Mouse (Mus musculus) bone marrow macrophage, adult 2 months (primary cell): ENCODE results near the gene Tmem50b. TPM values are rescaled to one million over a fixed set of nuclear protein-coding genes. Genes with fewer than 3 reads are reported as not detected.

Experiments
- H3K27ac ChIP-seq: 2 replicates; pipeline ENCODE4 v1.5.1; 2012; ENCODE audit warnings: low read depth, low read length; ENCODE audit not compliant: insufficient read depth
- H3K4me1 ChIP-seq: 2 replicates; pipeline ENCODE4 v1.6.1; 2012; ENCODE audit warnings: low read length; ENCODE audit not compliant: control insufficient read depth, insufficient read depth
- H3K4me3 ChIP-seq: 2 replicates; pipeline ENCODE4 v1.5.1; 2012; ENCODE audit warnings: mild to moderate bottlenecking, low read length, moderate library complexity; ENCODE audit not compliant: insufficient read depth
- CTCF ChIP-seq: IDR thresholded peaks from 2 replicates; pipeline ENCODE4 v1.5.1; 2012; ENCODE audit warnings: low read depth, mild to moderate bottlenecking, low read length, moderate library complexity
- POLR2A ChIP-seq: IDR thresholded peaks from 2 replicates; pipeline ENCODE4 v1.6.1; 2012; ENCODE audit warnings: mild to moderate bottlenecking, low read depth, low read length, borderline replicate concordance
- polyA plus RNA-seq: library from polyadenylated mRNA; stranded (reverse); fragments of >200 nt; gene quantifications from 2 replicates; pipeline ENCODE4 v1.2.4, GENCODE M21; 2012; ENCODE audit not compliant: missing spikeins, insufficient read depth, insufficient read length

The Tmem50b gene
- polyA plus RNA-seq, 1 experiment = 80.3 TPM

DNA sequence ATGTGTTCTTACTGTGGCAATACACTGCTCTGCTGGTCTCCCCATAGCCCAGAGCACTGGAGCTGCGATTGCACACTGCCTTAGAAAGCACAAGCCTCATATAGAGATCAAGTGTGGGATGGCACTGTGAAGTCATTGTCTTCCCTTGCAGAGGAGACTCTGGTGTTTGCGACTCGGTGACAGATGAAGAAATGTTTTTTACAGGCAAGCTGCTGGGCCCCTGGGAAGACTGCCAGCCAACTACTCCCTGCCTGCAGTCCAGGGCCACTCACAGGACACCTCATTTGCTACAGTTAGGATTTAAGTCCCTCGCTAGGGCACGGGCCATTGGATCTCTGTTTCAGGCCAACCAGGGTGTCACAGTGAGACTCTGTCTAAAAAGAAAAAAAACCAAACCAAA is 34.8 kb upstream of the Tmem50b start:
- Histone ChIP-seq H3K4me3 (no peak overlapping the region), H3K27ac (no peak overlapping the region), H3K4me1 (peaks cover 17% of the 10 kb centered on the region)
- TF ChIP-seq CTCF = no peak
- no peak for TF ChIP-seq POLR2A

DNA sequence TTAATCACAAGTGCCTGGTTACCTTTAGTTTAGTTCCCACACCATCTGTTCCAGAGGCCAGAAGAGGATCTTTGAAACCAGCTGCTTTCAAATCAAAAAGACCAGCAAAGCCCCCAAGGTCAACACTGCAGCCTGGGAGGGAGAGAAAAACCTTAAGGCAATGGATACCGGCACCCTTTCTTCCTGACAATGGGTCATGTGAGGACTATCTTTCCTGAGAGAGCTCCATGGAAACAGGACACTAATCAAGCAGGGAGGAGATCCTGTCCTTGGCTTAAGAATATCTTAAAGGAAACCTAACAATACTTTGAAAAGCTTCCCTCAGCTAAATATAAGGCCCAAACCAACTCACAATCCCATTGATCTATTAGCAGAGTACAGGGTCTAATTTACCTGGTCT is 33.0 kb upstream of the Tmem50b start:
- H3K27ac ChIP-seq = no peak overlapping the region
- no peak for TF ChIP-seq POLR2A
- TF ChIP-seq CTCF = no peak
- peaks cover 17% of the 10 kb centered on the region for H3K4me1 ChIP-seq
- no peak overlapping the region for H3K4me3 ChIP-seq

DNA sequence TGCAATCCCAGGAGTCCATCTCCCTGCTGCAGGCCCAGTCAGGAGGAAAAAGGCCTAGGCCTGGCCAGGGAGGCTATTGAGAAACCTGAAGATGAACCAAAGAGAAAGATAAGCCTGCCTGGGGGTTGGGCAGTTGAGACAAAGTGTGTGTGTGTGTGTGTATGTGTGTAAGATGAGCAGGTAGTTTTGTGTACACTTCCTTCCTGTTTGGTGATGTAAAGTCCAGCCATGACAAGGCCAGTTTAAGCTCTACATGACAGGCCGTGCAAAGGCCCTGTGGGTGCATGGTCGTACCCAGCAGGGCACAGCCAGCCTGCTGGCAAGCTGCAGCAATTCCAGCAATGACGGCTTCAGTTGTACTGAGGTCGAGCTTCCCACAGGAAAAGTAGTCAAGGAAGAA is 32.1 kb upstream of the Tmem50b start:
- Histone ChIP-seq H3K4me1 (peaks cover 17% of the 10 kb centered on the region), H3K27ac (no peak overlapping the region), H3K4me3 (no peak overlapping the region)
- TF ChIP-seq POLR2A (no peak), CTCF (no peak)

DNA sequence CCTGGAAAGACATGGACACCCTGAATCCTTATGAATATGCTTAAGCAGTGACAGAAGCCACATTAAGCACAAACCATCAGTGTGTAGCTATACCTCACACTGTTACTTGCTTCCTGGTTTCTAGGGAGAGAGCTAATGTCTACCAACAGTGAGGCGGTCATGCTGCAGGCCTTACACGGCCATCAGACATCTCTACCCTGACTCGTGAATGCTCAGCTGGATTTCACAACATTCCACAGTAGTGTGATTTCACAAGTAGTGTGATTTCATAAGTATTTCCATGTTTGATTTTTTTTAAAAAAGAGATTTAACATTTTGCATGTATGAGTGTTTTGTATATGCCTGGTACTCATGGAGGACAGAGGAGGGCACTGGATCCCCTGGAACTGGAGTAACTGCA is 31.1 kb upstream of the Tmem50b start:
- TF ChIP-seq POLR2A (no peak), CTCF (no peak)
- Histone ChIP-seq H3K4me1 (peaks cover 17% of the 10 kb centered on the region), H3K4me3 (no peak overlapping the region), H3K27ac (no peak overlapping the region)

DNA sequence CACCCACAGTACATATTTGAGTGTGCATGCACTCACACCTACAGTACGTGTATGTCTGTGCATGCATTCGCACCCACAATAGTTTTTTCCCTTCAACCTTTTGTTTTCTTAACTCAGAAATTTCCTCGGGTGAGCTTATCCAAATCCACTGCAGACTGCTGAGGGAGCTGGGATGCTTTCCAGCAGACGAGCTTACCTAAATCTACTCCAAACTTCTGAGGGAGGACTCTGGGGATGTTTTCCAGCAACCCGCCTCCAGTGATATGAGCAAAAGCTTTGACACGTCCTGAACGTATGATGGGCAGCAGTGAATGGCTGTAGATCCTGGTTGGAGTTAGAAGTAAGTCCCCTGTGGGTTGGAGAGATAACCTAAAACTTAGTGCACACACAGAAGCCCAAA is 30.2 kb upstream of the Tmem50b start:
- TF ChIP-seq POLR2A = no peak
- no peak for TF ChIP-seq CTCF
- Histone ChIP-seq H3K4me1 (peaks cover 22% of the 10 kb centered on the region), H3K4me3 (no peak overlapping the region)

DNA sequence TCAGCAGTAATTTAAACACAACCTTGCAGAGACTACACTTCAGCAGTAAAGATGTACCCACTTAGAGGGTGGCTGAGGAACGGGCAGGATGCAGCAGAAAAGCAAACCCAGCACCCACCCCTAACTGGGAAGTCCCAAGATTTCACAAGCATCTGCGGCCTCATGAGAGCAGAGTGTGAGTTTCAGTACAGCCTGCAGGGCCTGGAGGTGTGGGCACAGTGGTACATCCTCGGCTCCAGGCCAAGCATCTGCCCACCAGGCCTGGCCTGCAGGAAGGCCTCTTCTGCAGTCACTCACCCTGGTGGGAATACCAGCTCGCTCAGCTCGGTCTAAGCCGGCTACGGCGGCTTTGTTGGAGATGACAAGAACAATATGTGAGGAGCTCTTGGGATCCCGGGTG is 25.5 kb upstream of the Tmem50b start:
- Histone ChIP-seq H3K4me3 (no peak overlapping the region), H3K27ac (no peak overlapping the region), H3K4me1 (peaks cover 11% of the 10 kb centered on the region)
- TF ChIP-seq CTCF (no peak), POLR2A (no peak)

More for the DNA sequence above, 30.2 kb upstream of the Tmem50b start:
- no peak overlapping the region for H3K27ac ChIP-seq

DNA sequence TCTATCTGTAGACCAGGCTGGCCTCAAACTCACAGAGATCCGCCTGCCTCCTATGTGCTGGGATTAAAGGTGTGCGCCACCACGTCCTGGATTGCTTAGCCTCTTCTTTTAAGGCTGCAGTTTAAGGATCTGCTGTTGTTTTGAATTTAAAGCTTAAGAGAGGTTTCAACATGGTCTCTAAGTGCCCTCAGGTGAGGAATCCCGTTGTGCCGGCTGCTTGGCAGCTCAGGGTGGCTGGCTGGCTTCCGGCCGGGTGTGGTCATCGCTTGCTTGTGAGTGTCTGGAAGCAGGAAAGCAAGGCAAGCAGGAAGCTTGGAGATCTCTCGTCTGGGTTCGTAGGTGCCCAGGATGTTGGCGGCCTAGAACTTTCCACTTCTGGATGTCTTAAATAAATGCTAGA is 23.4 kb upstream of the Tmem50b start:
- H3K4me3 ChIP-seq = no peak overlapping the region
- peaks cover 11% of the 10 kb centered on the region for H3K4me1 ChIP-seq
- H3K27ac ChIP-seq = no peak overlapping the region
- no peak for TF ChIP-seq CTCF
- no peak for TF ChIP-seq POLR2A

DNA sequence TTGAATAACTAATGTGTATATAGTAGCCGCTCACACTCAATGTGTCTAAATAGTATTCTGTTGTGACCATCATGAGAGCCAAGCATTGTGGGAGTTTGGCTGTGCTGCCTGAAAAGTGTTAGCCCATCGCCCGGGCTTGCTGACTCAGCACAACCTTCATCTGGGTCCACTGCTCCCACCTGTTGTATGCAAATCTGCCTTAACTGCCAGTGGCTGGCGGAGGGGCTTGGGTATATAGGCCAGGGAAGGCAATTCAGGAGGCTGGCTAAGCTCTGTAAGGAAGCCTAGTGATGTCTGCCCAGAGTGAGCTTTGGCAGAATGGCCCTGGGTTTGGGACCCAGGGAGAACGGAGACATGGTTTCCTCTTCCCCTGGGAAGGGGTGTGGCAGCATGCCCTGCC is 22.6 kb upstream of the Tmem50b start:
- Histone ChIP-seq H3K27ac (no peak overlapping the region), H3K4me3 (no peak overlapping the region), H3K4me1 (peaks cover 11% of the 10 kb centered on the region)
- TF ChIP-seq POLR2A (no peak), CTCF (no peak)

DNA sequence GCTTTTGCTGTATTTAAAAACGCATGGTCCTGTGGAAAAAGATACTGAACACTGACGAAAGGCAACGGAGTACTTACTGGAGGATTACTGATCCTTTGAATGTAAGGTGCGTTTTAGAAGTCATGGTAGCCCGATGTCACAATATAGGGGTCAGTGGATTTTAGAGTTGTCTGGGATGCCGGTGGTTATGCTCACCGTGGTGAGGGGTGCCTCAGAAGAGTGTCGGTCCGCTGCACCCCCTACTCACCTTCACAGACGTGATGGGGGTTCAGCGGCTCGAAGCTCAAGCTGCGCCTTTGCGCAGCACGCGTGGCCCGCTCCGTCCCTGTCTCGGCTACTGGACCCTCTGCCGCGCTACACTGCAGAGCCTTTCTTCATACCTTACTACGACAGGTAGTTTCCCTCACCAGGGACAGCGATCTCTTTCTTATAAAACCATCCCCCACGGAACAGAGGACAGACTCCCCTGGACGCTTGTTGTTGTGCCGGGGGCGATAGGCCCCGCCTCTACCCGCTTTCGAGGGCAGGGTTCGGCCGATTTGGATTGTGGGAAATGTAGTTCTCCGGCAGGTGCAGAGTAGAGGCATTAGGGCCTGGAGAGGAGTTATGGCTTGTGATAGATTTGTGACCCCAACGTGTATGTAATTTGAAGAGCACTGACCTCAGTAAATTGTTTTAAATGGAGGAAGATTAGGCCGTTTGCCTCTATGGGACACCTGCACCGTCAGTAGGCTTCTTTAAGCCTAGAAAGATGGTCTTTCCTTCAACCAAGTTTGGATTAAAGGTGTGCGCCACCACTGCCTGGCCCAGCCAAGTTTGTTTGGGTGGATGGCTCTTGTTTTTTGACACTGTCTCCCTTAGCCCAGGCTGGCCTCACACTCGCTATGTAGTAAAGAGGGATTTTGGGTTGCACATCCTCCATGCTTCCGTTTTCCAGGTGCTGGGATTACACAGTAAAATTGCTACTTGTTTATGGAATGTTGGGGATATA is 21.2 kb upstream of the Tmem50b start, which contains the start of gene Dnajc28:
Gene Dnajc28 (minus strand): TSS at position 516 of the 991 bp plus-strand sequence.
- peaks cover 15% of the 10 kb centered on the region for H3K4me1 ChIP-seq
- TF ChIP-seq CTCF (no peak), POLR2A (no peak)
- H3K4me3 ChIP-seq = peak within 1 kb of the TSS; percentile 85
- no peak within 1 kb of the TSS for H3K27ac ChIP-seq

DNA sequence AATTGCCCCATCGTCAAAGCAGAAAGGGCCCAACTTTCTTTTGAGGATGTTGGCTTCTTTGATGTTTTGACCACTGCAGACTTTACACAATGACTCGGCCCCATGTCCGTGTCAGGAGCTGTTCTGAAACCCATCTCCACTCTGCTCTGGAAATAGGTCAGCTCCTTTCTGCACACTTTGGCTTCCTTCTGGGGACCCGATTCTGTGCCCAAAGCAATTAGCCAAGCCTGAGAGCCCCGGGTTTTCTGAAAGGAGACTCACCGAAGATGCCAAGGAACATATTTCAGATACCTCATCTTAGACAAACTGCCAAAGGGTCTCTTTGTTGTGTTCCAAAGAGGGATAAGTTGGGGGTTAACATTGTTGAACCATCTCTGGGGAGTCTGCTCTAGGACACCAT is 17.0 kb upstream of the Tmem50b start:
- Histone ChIP-seq H3K4me1 (peaks cover 24% of the 10 kb centered on the region), H3K4me3 (no peak overlapping the region), H3K27ac (no peak overlapping the region)
- TF ChIP-seq POLR2A = no peak
- TF ChIP-seq CTCF = no peak
